Mouse (Mus musculus) Patski (cell line): Measurements from ENCODE around the gene Olfr303. TPM values are rescaled to one million over a fixed set of nuclear protein-coding genes. Genes with fewer than 3 reads are reported as not detected.
"Not testable (repeated sequence)": the region's sequence is repeated elsewhere in the genome, so short reads cannot be mapped to it uniquely, and the experiment has no call there.

ENCODE experiments used
- ATAC-seq: fragments of 100-300 bp; one replicate; pipeline ENCODE4 v1.8.0; 2021
- CTCF ChIA-PET: fragments of 350-600 bp; sonication (Branson Sonifier 250); formaldehyde crosslinking; loops from one replicate; lab custom pipeline; 2022; ENCODE audit warnings: inconsistent platforms; lab: Charles Lee
- POLR2A ChIA-PET: fragments of 350-600 bp; sonication (Branson Sonifier 250); formaldehyde crosslinking; loops from one replicate; lab custom pipeline; 2022; ENCODE audit warnings: antibody characterized with exemption, inconsistent platforms; lab: Charles Lee
- DNase-seq: peaks from one replicate; pipeline ENCODE4 v3.0.0-alpha.2; 2011; ENCODE audit warnings: low read depth, low spot score
- H3K27me3 ChIP-seq: fragments of 371-371 bp; one replicate; pipeline ENCODE4 v1.5.1; 2021
- CTCF ChIP-seq: fragments of 100-300 bp; IDR thresholded peaks from one replicate; pipeline ENCODE4 v1.5.1; 2021
- in situ Hi-C: fragments of 300-500 bp; cut with MboI; formaldehyde crosslinking; loops from 3 replicates; pipeline ENCODE4 v1.11.1; 2018; ENCODE audit warnings: low pct_unique_long_range_greater_than_20kb, mixed read lengths
- polyA plus RNA-seq: library from polyadenylated mRNA; unstranded; gene quantifications from one replicate; pipeline ENCODE4 v1.2.3, GENCODE M21; 2021

Gene Olfr303
- polyA plus RNA-seq: not detected

DNA sequence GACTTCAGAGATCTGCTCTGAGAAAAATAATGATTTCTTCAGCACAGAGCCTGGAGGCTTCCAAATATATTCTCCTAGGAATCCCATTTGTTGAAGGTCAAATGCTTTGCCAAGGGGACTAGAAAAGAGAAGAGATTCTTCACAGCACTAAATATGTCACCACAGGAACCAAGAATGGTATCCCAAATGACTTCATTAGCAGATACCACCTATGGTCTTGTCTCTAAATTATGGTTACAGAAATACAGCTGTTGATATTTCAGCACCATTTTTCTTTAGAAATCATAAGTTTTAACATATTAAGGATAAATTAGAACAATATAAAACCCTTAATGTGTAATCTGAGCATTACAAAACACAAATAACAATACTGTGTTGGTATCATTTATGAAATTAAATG, at the start of gene Olfr303:
Gene Olfr303, minus strand, starts transcription at position 101 of the 400 bp plus-strand sequence.
- no peak for DNase-seq
- in situ Hi-C loops: no loop called here
- H3K27me3 ChIP-seq: no peaks in the 10 kb centered on the region
- TF ChIP-seq CTCF: no peak
- no peak for ATAC-seq
- CTCF ChIA-PET: no interaction called here
- POLR2A ChIA-PET: no interaction called here

DNA sequence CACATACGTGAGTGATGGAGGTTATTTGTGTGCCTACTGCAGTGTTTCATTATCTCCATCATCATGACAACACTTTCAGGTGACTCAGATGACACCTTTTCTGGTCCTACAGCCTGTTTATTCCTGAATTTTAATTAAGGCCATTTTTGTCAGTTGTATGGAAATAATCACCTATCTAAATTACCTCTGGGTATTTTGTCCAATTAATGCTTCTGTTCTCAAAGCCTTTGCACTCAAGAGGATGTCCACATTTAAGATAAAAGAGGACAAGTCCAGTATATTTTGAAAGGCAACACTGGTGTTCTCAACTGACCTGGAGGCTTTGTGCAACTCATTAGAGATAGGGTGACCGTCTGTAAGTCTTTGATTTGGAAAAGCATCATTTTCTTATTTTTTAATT, 6.0 kb upstream of the Olfr303 start, which contains the start of gene Olfr301:
Gene Olfr301, plus strand, starts transcription at position 301 of the 400 bp plus-strand sequence.
- ChIA-PET POLR2A (no interaction called here), CTCF (no interaction called here)
- DNase-seq: no peak
- no peak for ATAC-seq
- in situ Hi-C loops: no loop called here
- no peak for TF ChIP-seq CTCF
- no peaks in the 10 kb centered on the region for H3K27me3 ChIP-seq

DNA sequence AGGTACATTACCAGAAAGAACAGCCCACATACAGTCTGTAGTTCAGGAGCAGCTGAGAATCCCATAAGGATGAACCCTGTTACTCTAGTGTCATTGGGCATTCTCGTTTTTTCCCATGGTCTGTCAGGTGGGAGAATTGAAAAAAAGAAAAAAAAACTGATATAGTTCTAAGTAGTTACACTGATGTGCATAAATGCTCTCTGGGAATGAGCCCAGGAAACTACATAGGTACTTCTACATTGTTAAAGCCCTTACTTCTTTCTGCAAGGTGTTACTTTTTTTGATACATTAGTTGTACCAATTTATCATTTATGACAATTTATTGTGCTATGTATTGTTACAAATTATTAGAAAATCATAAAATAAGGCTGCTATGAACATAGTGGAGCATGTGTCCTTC, 11.0 kb downstream of the Olfr303 start, which contains the start of gene Olfr304:
Gene Olfr304, minus strand, starts transcription at position 101 of the 400 bp plus-strand sequence.
- CTCF ChIA-PET: no interaction called here
- ATAC-seq (no peak), DNase-seq (no peak)
- H3K27me3 ChIP-seq: no peaks in the 10 kb centered on the region
- in situ Hi-C loops: no loop called here
- no peak for TF ChIP-seq CTCF
- POLR2A ChIA-PET: no interaction called here

DNA sequence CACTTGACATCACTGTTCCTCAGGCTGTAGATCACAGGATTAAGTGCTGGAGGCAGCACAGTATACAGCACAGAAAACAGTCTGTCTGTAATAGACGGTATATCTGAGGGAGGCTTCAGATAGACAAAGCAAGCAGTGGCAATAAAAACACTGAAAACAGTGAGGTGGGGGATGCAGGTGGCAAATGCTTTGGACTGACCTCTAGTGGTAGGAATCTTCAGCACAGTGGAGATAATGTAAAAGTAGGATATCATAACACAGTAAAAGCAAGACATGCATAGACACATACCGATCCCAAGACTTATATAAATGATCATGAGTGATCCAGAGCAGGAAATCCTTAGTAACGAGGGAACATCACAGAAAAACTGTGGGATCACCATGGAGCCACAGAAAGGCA, 11.8 kb downstream of the Olfr303 start:
- ATAC-seq: no peak
- in situ Hi-C loops: no loop called here
- no peaks in the 10 kb centered on the region for H3K27me3 ChIP-seq
- ChIA-PET CTCF (no interaction called here), POLR2A (no interaction called here)
- TF ChIP-seq CTCF: peak; percentile 16
- no peak for DNase-seq

DNA sequence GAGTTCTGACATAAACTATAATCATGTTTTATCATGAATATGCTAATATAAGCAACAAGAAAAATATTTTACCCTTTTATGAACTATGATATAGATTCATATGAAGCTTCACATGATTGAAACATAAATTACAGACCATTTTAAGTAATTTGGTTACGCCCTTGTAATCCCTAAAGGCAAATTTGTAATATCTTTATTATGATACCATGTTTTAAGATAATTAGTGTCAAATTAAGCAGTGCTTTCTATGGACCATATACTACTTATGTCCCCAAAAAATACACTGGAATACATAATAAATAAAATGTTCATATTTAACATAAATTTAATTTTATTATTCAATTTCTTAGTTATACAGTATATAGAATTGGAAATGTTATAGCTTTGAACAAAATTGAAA, 30.8 kb downstream of the Olfr303 start, which contains the start of gene Olfr305:
Gene Olfr305, minus strand, starts transcription at position 101 of the 400 bp plus-strand sequence.
- no peaks in the 10 kb centered on the region for H3K27me3 ChIP-seq
- in situ Hi-C loops: no loop called here
- no peak for TF ChIP-seq CTCF
- ATAC-seq (no peak), DNase-seq (no peak)
- ChIA-PET POLR2A (no interaction called here), CTCF (no interaction called here)

DNA sequence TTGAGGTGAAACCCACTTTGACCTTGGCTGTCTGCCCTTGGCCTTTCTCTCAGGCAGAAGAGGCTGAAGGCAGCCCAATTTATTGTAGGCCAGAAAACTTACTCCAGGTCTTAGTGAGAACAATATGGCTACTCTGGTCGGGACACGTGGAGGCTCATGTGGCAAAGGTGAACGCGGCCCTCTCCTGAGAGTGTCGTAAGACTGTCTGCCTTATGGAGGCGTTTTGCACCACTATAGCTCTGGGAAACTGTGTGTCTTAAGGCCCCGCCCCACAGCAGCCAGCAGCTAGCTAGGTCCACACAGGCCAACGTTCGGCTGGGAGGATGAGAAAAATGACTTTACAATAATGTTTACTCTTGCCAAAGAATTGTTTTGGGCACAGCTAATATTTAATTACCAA, 51.3 kb downstream of the Olfr303 start:
- DNase-seq, H3K27me3 ChIP-seq, ATAC-seq, POLR2A ChIA-PET, CTCF ChIA-PET, in situ Hi-C loops: not testable (repeated sequence)

DNA sequence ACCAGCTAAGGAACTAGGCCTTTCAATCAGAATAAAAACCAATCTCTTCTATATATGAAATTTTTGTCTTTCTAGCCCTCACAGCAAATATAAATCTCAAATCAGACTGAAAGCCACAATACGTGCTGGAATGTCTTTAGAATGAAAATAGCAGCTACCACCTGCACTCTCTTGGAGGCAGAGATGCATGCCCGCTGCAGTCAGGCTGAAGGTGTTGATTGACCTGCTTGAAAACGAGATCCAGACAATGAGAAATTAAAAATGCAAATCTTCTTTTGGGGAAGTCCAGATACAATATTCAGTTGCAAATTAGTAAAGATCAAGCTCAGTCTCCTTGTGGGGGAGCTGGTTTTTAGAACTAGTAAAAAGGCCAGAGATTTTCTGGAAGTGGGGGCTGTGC, 53.3 kb downstream of the Olfr303 start:
- H3K27me3 ChIP-seq: no peaks in the 10 kb centered on the region
- in situ Hi-C loops: no loop called here
- POLR2A ChIA-PET: no interaction called here
- CTCF ChIA-PET: no interaction called here
- ATAC-seq: no peak
- DNase-seq: no peak
- TF ChIP-seq CTCF: no peak

DNA sequence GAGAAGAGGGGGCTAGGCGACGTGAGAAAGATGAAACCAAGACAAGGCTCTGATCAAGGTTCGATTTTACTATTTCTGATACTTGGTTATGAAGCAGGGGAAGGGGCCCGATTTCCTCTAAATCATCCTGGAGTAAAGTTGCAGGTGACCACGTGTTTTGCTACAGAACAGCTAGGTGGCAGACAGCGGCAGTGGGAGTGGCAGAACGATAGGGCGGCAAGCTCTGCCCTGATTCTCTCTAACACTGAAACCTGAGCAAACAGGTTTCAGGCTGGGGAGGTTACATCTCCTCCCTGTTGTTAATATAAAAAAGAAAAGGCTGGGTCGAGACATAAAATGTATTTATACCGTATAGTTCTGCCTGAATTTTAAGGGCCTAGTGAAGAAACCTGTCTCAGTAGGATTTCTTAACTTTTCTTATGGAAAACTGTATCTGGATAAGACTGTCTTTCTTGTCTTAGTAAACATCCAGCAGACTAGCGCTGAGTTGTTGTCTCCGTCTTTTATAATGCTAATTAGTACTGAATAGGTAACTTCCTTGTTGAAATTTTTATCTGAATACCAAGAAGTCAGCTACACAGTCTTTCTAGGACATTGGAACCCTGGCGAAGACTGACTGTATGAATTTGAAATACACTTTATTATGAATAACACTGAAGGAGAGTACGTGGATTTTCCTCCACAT, 54.6 kb downstream of the Olfr303 start:
- CTCF ChIA-PET: no interaction called here
- no peak for TF ChIP-seq CTCF
- ATAC-seq: no peak
- no peaks in the 10 kb centered on the region for H3K27me3 ChIP-seq
- in situ Hi-C loops: no loop called here
- POLR2A ChIA-PET: no interaction called here
- DNase-seq: no peak

Other genes with a start within 250 kb of the Olfr303 start
- gene Vmn2r75, start 226.0 kb downstream of the Olfr303 start, polyA plus RNA-seq: not detected
- under 0.01 TPM for gene Vmn2r76, start 151.5 kb downstream of the Olfr303 start, polyA plus RNA-seq
- not detected for gene Olfr310, start 120.6 kb downstream of the Olfr303 start, polyA plus RNA-seq
- gene Olfr309, start 84.1 kb downstream of the Olfr303 start, polyA plus RNA-seq: not detected
- not detected for gene Olfr308, start 72.2 kb downstream of the Olfr303 start, polyA plus RNA-seq
- not detected for gene Olfr307, start 60.2 kb downstream of the Olfr303 start, polyA plus RNA-seq
- gene Olfr305, start 30.9 kb downstream of the Olfr303 start, polyA plus RNA-seq: not detected
- gene Olfr304, start 11.1 kb downstream of the Olfr303 start, polyA plus RNA-seq: not detected
- gene Olfr301, start 6.1 kb upstream of the Olfr303 start, polyA plus RNA-seq: not detected
- gene Olfr299, start 62.1 kb upstream of the Olfr303 start, polyA plus RNA-seq: not detected
- gene Olfr298, start 94.7 kb upstream of the Olfr303 start, polyA plus RNA-seq: not detected
- gene Olfr297, start 122.2 kb upstream of the Olfr303 start, polyA plus RNA-seq: not detected
- not detected for gene Olfr295, start 186.1 kb upstream of the Olfr303 start, polyA plus RNA-seq
- not detected for gene Olfr294, start 218.9 kb upstream of the Olfr303 start, polyA plus RNA-seq